Mouse (Mus musculus) heart, embryonic 14.5 days (tissue): ENCODE data around the gene Sntn. TPM values are rescaled to one million over a fixed set of nuclear protein-coding genes. Genes with fewer than 3 reads are reported as not detected.

Experiments
- ATAC-seq: fragments of 200-750 bp; cut with Nextera tagmentation; 2 replicates; pipeline ENCODE4 v1.8.0; 2017; ENCODE audit warnings: low read depth, moderate TSS enrichment; ENCODE audit not compliant: insufficient number of reproducible peaks, insufficient read depth, low FRiP score
- H3K27ac ChIP-seq, 2 experiments: fragments of 200-500 bp in 1 of 2; fragments of 300-500 bp in 1 of 2; sonication (generic) in 1 of 2; replicated peaks in 1 of 2; 2 replicates each; pipeline ENCODE4 v1.5.1; 2012 to 2014; ENCODE audit warnings: low read depth in 2 of 2, low read length in 2 of 2, control low read depth in 1 of 2, mild to moderate bottlenecking in 1 of 2, mixed read lengths in 1 of 2; ENCODE audit not compliant: control insufficient read depth in 1 of 2, insufficient read depth in 1 of 2
- H3K27me3 ChIP-seq: fragments of 300-500 bp; sonication (generic); 2 replicates; pipeline ENCODE4 v1.6.1; 2014; ENCODE audit warnings: mild to moderate bottlenecking, low read length, control low read depth; ENCODE audit not compliant: control insufficient read depth, insufficient read depth
- H3K36me3 ChIP-seq: fragments of 300-500 bp; sonication (generic); 2 replicates; pipeline ENCODE4 v1.6.1; 2014; ENCODE audit warnings: mild to moderate bottlenecking, control low read depth, low read length, mixed read lengths; ENCODE audit not compliant: control insufficient read depth, insufficient read depth
- H3K4me1 ChIP-seq, 2 experiments: fragments of 200-500 bp in 1 of 2; fragments of 300-500 bp in 1 of 2; sonication (generic) in 1 of 2; 2 replicates each; pipeline ENCODE4 v1.6.1; 2012 to 2014; ENCODE audit warnings: low read length in 2 of 2, control low read depth in 1 of 2, mixed read lengths in 1 of 2; ENCODE audit not compliant: control insufficient read depth in 2 of 2, insufficient read depth in 2 of 2
- H3K4me2 ChIP-seq: fragments of 300-500 bp; sonication (generic); 2 replicates; pipeline ENCODE4 v1.6.1; 2014; ENCODE audit warnings: mild to moderate bottlenecking, low read length
- H3K4me3 ChIP-seq, 2 experiments: fragments of 200-500 bp in 1 of 2; fragments of 300-500 bp in 1 of 2; sonication (generic) in 1 of 2; 2 replicates each; pipeline ENCODE4 v1.5.1; 2012 to 2014; ENCODE audit warnings: low read length in 2 of 2, mild to moderate bottlenecking in 2 of 2, control low read depth in 1 of 2, low read depth in 1 of 2, moderate library complexity in 1 of 2; ENCODE audit not compliant: control insufficient read depth in 1 of 2, insufficient read depth in 1 of 2
- H3K9ac ChIP-seq: fragments of 300-500 bp; sonication (generic); 2 replicates; pipeline ENCODE4 v1.6.1; 2014; ENCODE audit warnings: mild to moderate bottlenecking, low read length
- H3K9me3 ChIP-seq: fragments of 300-500 bp; sonication (generic); 2 replicates; pipeline ENCODE4 v1.6.1; 2016; ENCODE audit warnings: low read length, control low read depth; ENCODE audit not compliant: control insufficient read depth
- WGBS: fragments of 180-500 bp; shearing (Covaris S2); extraction: QIAGEN DNeasy Blood & Tissue Kit; methylation state at CpG from one replicate; pipeline ENCODE4 v1.1.7; 2014; 5-methylcytosine and 5-hydroxymethylcytosine counted together
- polyA plus RNA-seq: library from polyadenylated mRNA; unstranded; fragments of >200 nt; fragmentation: Nextera tagmentation; extraction: Ambion mirVana; gene quantifications from 2 replicates; pipeline ENCODE4 v1.2.1, GENCODE M21; 2014

Sntn gene
- polyA plus RNA-seq: not detected in 2 replicates

GRCm38 (mm10) chr14:13670576-13670975, at the start of gene Sntn:
Sntn (plus strand) TSS chr14:13670876.
- no peaks in the 10 kb centered on the region for H3K4me1 ChIP-seq
- WGBS: 77% methylated on average over 2 of the region's 2 CpGs
- H3K27ac ChIP-seq: no peak within 1 kb of the TSS
- no peak within 1 kb of the TSS for H3K4me2 ChIP-seq
- no peak within 1 kb of the TSS for H3K9ac ChIP-seq
- H3K4me3 ChIP-seq: no peak within 1 kb of the TSS
- H3K27me3 ChIP-seq: no peaks in the 10 kb centered on the region
- no peaks in the 10 kb centered on the region for H3K36me3 ChIP-seq
- no peaks in the 10 kb centered on the region for H3K9me3 ChIP-seq
- no peak for ATAC-seq

DNA sequence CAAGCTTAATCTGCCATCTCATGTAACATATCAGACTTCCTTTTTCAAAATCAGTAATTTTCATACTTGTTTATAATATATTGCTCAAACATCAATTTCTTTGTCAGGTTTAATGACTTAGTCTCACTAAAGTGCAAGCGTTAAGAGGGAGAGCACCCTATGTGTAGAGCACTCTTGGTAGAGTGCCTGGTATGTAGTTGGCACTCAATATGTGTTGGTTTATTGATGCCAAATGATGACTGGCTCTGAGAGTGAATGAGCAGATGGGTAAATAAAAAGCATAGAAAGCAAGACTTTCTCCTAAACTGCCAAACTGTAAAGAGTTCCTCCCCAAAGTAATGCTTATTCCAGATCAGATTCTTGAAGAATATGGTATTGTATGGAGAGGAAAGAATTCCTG, 20.8 kb upstream of the Sntn start:
- H3K27ac ChIP-seq: no peak overlapping the region
- no peaks in the 10 kb centered on the region for H3K4me1 ChIP-seq
- no peaks in the 10 kb centered on the region for H3K36me3 ChIP-seq
- H3K9ac ChIP-seq: no peak overlapping the region
- ATAC-seq: no peak
- H3K4me3 ChIP-seq: no peak overlapping the region
- no peaks in the 10 kb centered on the region for H3K9me3 ChIP-seq
- WGBS: 100% methylated on average over 1 of the region's 1 CpGs
- no peak overlapping the region for H3K4me2 ChIP-seq
- H3K27me3 ChIP-seq: no peaks in the 10 kb centered on the region

GRCm38 (mm10) chr14:13651039-13651438, 19.6 kb upstream of the Sntn start:
- 66% methylated on average over 1 of the region's 1 CpGs for WGBS
- no peak overlapping the region for H3K4me2 ChIP-seq
- H3K4me1 ChIP-seq: no peaks in the 10 kb centered on the region
- no peaks in the 10 kb centered on the region for H3K27me3 ChIP-seq
- H3K9ac ChIP-seq: no peak overlapping the region
- H3K9me3 ChIP-seq: no peaks in the 10 kb centered on the region
- no peaks in the 10 kb centered on the region for H3K36me3 ChIP-seq
- no peak for ATAC-seq
- H3K27ac ChIP-seq: no peak overlapping the region
- H3K4me3 ChIP-seq: no peak overlapping the region

GRCm38 (mm10) chr14:13651541-13652298, 19.0 kb upstream of the Sntn start:
- no peaks in the 10 kb centered on the region for H3K27me3 ChIP-seq
- WGBS: 72% methylated on average over 2 of the region's 2 CpGs
- ATAC-seq: no peak
- H3K9me3 ChIP-seq: no peaks in the 10 kb centered on the region
- H3K4me1 ChIP-seq: no peaks in the 10 kb centered on the region
- H3K36me3 ChIP-seq: no peaks in the 10 kb centered on the region
- no peak overlapping the region for H3K27ac ChIP-seq
- H3K9ac ChIP-seq: no peak overlapping the region
- no peak overlapping the region for H3K4me2 ChIP-seq
- H3K4me3 ChIP-seq: no peak overlapping the region

DNA sequence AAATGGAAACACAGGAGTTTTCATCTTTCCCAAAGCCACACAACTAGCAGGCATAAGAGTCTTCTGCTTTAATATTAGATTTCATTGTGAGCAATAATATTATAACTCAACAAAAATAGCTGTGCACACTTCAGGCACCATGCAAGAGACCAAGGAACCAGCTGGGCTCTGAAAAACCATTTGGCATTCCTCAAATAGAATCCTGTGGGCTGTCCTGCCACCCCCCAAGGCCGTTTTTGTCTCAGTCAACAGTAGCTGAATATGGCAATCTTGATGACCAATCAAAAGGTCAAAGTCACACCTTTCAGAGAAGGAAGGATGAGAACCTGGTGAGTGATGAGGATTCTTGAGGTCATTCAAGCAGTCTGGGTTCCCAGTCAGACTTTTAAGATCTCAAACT, 16.0 kb downstream of the Sntn start:
- H3K27me3 ChIP-seq: no peaks in the 10 kb centered on the region
- H3K36me3 ChIP-seq: no peaks in the 10 kb centered on the region
- H3K4me3 ChIP-seq: no peak overlapping the region
- WGBS: 43% methylated on average over 1 of the region's 1 CpGs
- H3K4me2 ChIP-seq: no peak overlapping the region
- H3K9ac ChIP-seq: no peak overlapping the region
- no peak for ATAC-seq
- no peaks in the 10 kb centered on the region for H3K4me1 ChIP-seq
- H3K27ac ChIP-seq: no peak overlapping the region
- no peaks in the 10 kb centered on the region for H3K9me3 ChIP-seq

- Histone ChIP-seq H3K36me3 (no peaks in the 10 kb centered on the region), H3K27me3 (no peaks in the 10 kb centered on the region), H3K9ac (no peak overlapping the region), H3K4me2 (no peak overlapping the region), H3K4me3 (no peak overlapping the region), H3K9me3 (no peaks in the 10 kb centered on the region), H3K27ac (no peak overlapping the region), H3K4me1 (no peaks in the 10 kb centered on the region)
- no peak for ATAC-seq
- 57% methylated on average over 2 of the region's 2 CpGs for WGBS
Observed at GRCm38 (mm10) chr14:13690426-13690825, 19.8 kb downstream of the Sntn start.

- no peak for ATAC-seq
- Histone ChIP-seq H3K9me3 (no peaks in the 10 kb centered on the region), H3K4me2 (no peak overlapping the region), H3K9ac (no peak overlapping the region), H3K4me1 (no peaks in the 10 kb centered on the region), H3K27me3 (no peaks in the 10 kb centered on the region), H3K27ac (no peak overlapping the region), H3K36me3 (no peaks in the 10 kb centered on the region), H3K4me3 (no peak overlapping the region)
- 39% methylated on average over 4 of the region's 4 CpGs for WGBS
Observed at GRCm38 (mm10) chr14:13732263-13732662, 61.6 kb downstream of the Sntn start.
